Mouse (Mus musculus) thymus, adult 2 months (tissue): ENCODE measurements around the gene Cdh1. TPM values are rescaled to one million over a fixed set of nuclear protein-coding genes. Genes with fewer than 3 reads are reported as not detected.

ENCODE experiments used
- DNase-seq: peaks from one replicate; pipeline ENCODE4 v3.0.0; 2021
- H3K27ac ChIP-seq: fragments of 200-500 bp; 2 replicates; pipeline ENCODE4 v1.5.1; 2012; ENCODE audit warnings: low read length, control low read depth; ENCODE audit not compliant: control insufficient read depth, insufficient read depth
- H3K27me3 ChIP-seq: fragments of 200-500 bp; 2 replicates; pipeline ENCODE4 v1.6.1; 2012; ENCODE audit warnings: mild to moderate bottlenecking, low read length, moderate library complexity, mixed read lengths; ENCODE audit not compliant: control insufficient read depth, insufficient read depth
- H3K36me3 ChIP-seq: fragments of 200-500 bp; 2 replicates; pipeline ENCODE4 v1.6.1; 2012; ENCODE audit warnings: mild to moderate bottlenecking, low read length, moderate library complexity; ENCODE audit not compliant: control insufficient read depth, insufficient read depth
- H3K4me1 ChIP-seq: fragments of 200-500 bp; replicated peaks from 2 replicates; pipeline ENCODE4 v1.6.1; 2012; ENCODE audit warnings: low read length; ENCODE audit not compliant: control insufficient read depth, insufficient read depth
- H3K4me3 ChIP-seq: fragments of 200-500 bp; 2 replicates; pipeline ENCODE4 v1.5.1; 2012; ENCODE audit warnings: mild to moderate bottlenecking, low read length, control low read depth, moderate library complexity; ENCODE audit not compliant: control insufficient read depth, insufficient read depth
- CTCF ChIP-seq: fragments of 200-500 bp; IDR thresholded peaks from 2 replicates; pipeline ENCODE4 v1.5.1; 2012; ENCODE audit warnings: mild to moderate bottlenecking, control low read depth, low read length, moderate library complexity, borderline replicate concordance; ENCODE audit not compliant: control insufficient read depth, poor library complexity, insufficient read depth; ENCODE audit errors: extremely low read depth
- POLR2A ChIP-seq: fragments of 200-500 bp; IDR thresholded peaks from 2 replicates; pipeline ENCODE4 v1.6.1; 2012; ENCODE audit warnings: mild to moderate bottlenecking, low read length, control low read depth, moderate library complexity; ENCODE audit not compliant: control insufficient read depth, poor library complexity, insufficient read depth; ENCODE audit errors: extremely low read depth
- WGBS: fragments of 180-500 bp; shearing (Covaris S2); methylation state at CpG from one replicate; pipeline ENCODE4 v1.1.7; 2018; 5-methylcytosine and 5-hydroxymethylcytosine counted together
- polyA plus RNA-seq: library from polyadenylated mRNA; depleted of rRNA; stranded (reverse); fragments of >200 nt; gene quantifications from 2 replicates; pipeline ENCODE4 v1.2.3, GENCODE M21; 2012

Gene Cdh1
- polyA plus RNA-seq, 1 experiment: 23.5 TPM

DNA sequence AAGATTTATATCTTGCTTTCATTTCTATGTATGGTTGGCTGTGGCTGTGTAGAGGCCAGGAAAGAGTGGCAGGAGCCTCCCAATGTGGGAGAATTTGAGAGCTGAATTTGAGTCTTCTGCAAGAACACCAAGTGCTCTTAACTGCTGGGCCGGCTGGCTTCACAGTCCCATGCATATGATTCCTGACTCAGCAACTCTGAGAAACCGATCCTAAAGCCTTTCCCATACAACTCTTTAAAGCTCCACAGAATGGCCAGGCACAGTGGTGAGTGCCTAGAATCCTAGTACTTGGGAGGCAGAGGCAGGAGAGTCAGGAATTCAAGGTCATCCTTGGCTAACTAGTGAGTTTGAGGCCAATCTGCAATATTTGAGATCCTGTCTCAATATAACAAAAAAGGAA is 23.6 kb upstream of the Cdh1 start:
- H3K4me3 ChIP-seq: no peak overlapping the region
- no peaks in the 10 kb centered on the region for H3K27me3 ChIP-seq
- DNase-seq: no peak
- no peak overlapping the region for H3K27ac ChIP-seq
- WGBS: 86% methylated on average over 2 of the region's 2 CpGs
- TF ChIP-seq POLR2A: no peak
- no peaks in the 10 kb centered on the region for H3K36me3 ChIP-seq
- H3K4me1 ChIP-seq: no peaks in the 10 kb centered on the region

- 82% methylated on average over 6 of the region's 6 CpGs for WGBS
- TF ChIP-seq POLR2A (no peak), CTCF (no peak)
- no peaks in the 10 kb centered on the region for H3K27me3 ChIP-seq
- H3K4me1 ChIP-seq: no peaks in the 10 kb centered on the region
- H3K36me3 ChIP-seq: no peaks in the 10 kb centered on the region
- H3K27ac ChIP-seq: no peak overlapping the region
- DNase-seq: no peak
- no peak overlapping the region for H3K4me3 ChIP-seq
These were observed 21.6 kb upstream of the Cdh1 start for GRCm38 (mm10) chr8:106581344-106582088.

GRCm38 (mm10) chr8:106584942-106585670 is 18.0 kb upstream of the Cdh1 start:
- no peaks in the 10 kb centered on the region for H3K4me1 ChIP-seq
- no peak overlapping the region for H3K27ac ChIP-seq
- H3K36me3 ChIP-seq: no peaks in the 10 kb centered on the region
- no peaks in the 10 kb centered on the region for H3K27me3 ChIP-seq
- TF ChIP-seq POLR2A: no peak
- TF ChIP-seq CTCF: no peak
- no peak for DNase-seq
- 83% methylated on average over 11 of the region's 11 CpGs for WGBS
- no peak overlapping the region for H3K4me3 ChIP-seq

DNA sequence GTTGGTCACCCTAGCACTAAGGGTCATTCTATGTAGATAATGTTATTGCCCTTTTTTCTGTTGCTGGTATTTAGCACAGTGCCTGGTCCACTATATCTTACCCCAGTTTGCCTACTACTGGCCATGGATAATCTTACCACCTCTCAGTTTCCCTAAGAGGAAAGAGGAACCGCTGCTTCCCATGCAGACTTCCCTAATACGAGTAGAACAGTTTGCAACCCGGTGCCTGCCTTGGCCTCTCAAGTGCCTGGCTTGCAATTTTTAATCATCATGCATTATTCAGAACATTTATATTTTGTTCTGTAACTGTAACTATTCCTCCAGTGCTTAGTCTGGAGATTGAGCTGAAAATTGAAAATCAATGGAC is 17.5 kb upstream of the Cdh1 start:
- Histone ChIP-seq H3K36me3 (no peaks in the 10 kb centered on the region), H3K27me3 (no peaks in the 10 kb centered on the region), H3K27ac (no peak overlapping the region), H3K4me1 (no peaks in the 10 kb centered on the region), H3K4me3 (no peak overlapping the region)
- DNase-seq: no peak
- no peak for TF ChIP-seq POLR2A
- no peak for TF ChIP-seq CTCF
- WGBS: 69% methylated on average over 3 of the region's 3 CpGs

DNA sequence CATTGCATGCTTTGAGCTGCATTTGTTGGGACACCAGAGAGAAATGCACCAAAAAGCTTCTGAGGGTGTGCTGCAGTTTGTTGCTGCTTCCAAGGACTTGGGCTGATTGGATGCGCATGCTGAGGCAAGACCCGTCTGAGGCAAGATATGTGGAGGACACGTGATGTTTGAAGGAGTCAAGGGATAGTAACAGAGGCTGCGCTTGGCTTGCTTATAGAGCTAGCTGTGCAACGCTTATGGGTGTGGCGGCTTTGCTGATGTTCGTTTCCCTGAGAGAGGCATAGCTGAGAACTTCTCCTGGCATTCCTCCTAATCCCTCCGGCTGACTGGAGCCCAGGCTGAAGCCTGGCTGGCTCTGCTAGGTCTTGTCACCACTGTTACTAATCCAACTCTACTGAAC is 16.3 kb upstream of the Cdh1 start:
- H3K27me3 ChIP-seq: no peaks in the 10 kb centered on the region
- H3K4me1 ChIP-seq: no peaks in the 10 kb centered on the region
- no peak for TF ChIP-seq CTCF
- no peak for TF ChIP-seq POLR2A
- WGBS: 94% methylated on average over 8 of the region's 8 CpGs
- no peak for DNase-seq
- H3K4me3 ChIP-seq: no peak overlapping the region
- H3K27ac ChIP-seq: no peak overlapping the region
- no peaks in the 10 kb centered on the region for H3K36me3 ChIP-seq

GRCm38 (mm10) chr8:106588443-106589431 is 14.4 kb upstream of the Cdh1 start:
- Histone ChIP-seq H3K36me3 (no peaks in the 10 kb centered on the region), H3K27me3 (no peaks in the 10 kb centered on the region), H3K4me3 (no peak overlapping the region), H3K4me1 (no peaks in the 10 kb centered on the region), H3K27ac (no peak overlapping the region)
- 84% methylated on average over 3 of the region's 3 CpGs for WGBS
- TF ChIP-seq CTCF (no peak), POLR2A (no peak)
- no peak for DNase-seq
